Mouse (Mus musculus) right cerebral cortex, postnatal 14 days (tissue): ENCODE measurements at regions not wholly inside any gene's neighbourhood (a gene's known extent, or its start where the extent isn't known, plus 50 kb on each side); places are given as distances from the start of the nearest gene placed in this dataset.
A peak's percentile ranks its signal among the peaks of the same experiment; 100 is the strongest.
"Not testable (repeated sequence)": the region's sequence is repeated elsewhere in the genome, so short reads cannot be mapped to it uniquely, and the experiment has no call there.

ENCODE experiments used
- DNase-seq: peaks from one replicate; pipeline ENCODE4 v3.0.0; 2022

GRCm38 (mm10) chr1:105900158-105900557 lies 90.0 kb upstream of the Zcchc2 start:
- no peak for DNase-seq

GRCm38 (mm10) chr1:105900920-105901319 lies 89.3 kb upstream of the Zcchc2 start:
- DNase-seq, result no peak

DNA sequence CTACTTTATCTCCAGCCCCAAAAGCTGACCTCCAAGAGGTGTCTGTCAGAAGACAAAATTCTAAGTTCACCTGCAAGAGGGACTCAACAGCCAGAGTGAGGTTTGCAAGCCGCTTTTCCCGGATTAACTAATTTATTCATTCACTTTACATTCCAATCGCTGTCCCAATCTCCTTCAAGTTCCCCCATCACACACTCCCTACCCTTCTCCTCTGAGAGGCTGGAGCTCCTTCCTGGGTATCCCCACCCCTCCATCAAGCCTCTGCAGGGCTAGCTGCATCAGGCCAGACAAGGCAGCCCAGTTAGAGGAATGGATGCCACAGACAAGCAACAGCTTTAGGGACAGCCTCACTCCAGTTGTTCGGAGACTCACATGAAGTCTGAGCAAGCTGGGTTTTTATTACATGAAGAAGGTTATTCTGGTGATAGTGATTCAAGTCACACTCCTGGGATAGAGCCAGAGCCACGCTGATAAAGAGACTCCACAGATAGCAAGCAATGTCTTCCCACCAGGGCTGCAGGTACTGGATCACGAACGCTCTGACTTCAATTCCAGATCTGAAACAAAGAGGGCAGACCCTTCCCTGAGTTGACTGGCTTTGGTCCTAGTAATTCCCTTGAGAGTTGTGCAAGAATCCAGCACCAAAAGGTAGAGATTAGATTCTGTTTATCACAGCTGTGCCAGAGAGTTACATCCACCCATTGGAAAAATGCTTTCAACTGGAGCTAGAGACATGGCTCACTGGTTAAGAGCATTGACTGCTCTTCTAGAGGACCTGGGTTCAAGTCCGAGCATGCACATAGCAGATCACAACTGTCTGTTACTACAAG lies 86.7 kb upstream of the Zcchc2 start:
- no peak for DNase-seq

DNA sequence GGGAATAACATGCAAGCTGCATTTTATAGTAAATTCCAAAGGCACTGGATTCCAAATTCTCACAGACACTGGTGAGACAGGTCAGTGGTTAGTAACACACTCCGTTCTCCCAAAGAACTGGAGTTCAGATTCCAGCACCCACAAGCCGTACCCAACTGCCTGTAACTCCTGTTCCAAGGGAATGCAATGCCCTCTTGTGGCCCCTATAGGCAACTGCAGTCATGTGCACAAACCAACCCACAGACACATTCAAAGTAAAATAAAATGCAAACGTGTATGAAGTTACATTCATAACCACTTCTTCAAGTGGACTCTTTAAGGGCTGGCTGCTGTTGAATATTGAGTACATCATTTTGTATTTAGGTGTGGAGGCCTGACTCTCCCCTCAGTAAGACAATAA lies 85.5 kb upstream of the Zcchc2 start:
- no peak for DNase-seq

DNA sequence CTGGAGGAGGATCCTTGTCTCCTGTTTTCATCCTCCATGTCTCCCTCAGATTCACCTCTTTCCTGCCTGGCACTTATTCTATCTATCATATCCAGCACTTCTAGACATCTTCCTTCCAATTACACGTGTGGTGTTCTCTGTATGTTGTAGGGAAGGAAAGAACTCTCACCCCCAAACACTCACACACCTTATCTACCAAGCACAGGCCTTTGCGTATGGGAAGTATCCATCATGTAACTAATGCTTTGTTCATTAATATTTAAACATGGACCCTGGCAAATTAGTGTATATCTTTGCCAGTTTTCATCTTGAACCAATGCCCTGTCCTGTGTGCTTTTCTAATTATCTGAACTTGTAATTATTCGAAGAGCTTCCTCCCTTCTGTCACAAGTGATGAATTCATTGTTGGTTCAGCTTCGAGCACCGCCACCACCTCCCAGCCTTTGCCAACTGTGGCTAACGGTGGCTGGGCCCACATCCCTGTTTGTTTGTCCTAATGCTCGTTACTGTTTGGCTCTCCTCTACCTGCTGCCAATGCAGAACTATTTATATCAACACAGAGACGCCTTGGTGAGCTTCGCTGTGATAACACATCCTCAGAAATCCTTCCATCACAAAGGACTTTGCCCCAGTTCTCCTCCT lies 84.3 kb upstream of the Zcchc2 start:
- DNase-seq, result no peak

DNA sequence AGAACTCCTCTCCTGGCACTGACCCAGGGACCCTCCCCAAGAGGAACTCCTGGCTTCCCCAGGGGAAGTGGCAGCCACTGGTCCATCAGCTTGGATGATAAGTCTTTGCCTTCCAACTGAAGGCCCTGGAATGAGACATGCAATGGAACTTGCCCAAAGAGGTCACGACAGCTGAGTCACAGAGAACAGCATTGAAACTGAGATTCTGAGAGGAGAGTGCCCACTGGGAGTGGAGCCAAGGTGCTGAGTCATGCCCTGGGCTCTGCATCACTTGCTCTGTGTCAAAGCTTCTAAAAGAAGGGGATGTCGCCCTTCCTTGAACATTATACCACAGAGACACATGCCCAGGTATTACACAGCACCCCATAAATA lies 83.8 kb upstream of the Zcchc2 start:
- peak; percentile 33 for DNase-seq

- peak; percentile 44 for DNase-seq
Measured at GRCm38 (mm10) chr1:105908029-105908876, 82.0 kb upstream of the Zcchc2 start.

- DNase-seq, result no peak
Measured at GRCm38 (mm10) chr1:105909121-105909520, 81.1 kb upstream of the Zcchc2 start.

DNA sequence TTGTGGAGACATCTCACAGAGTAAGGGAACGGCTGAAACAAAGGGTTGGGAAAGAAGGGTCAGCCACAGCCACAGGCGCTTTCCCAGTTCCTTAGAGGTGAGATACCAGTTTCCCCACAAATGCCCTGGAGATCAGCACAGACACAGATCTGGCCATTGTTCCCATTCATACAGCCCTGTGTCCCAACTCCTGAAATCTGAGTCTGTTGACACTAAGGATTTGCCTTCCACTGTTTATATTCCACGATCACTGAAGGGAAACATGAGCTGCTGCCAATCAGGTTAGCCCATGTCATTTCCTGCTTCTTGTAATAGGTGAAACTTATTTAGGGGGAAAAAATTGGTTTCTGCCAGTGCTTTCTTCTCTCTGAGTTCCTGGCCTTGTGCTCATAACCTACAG lies 78.5 kb upstream of the Zcchc2 start:
- DNase-seq, result no peak

GRCm38 (mm10) chr1:105921842-105922241 lies 68.4 kb upstream of the Zcchc2 start:
- DNase-seq, result no peak

DNA sequence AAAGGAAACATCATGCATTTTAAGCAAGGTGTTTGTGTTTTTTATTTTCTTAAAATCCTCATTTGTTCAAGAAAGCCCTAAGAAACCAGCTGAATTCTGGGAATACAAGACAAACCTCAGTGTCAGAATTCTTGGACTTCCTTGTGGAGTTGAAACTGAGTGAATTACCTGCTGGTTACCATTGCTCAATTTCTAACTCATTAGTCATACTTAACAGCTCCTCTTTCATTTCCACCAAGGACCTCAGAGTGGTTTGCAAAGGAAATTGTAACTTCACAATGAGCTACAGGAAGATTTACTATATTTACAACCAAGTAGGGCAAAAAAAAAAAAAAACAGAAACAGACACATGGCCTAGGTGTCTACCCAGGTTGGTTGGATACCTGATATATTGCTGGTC lies 67.6 kb upstream of the Zcchc2 start:
- DNase-seq, result no peak

GRCm38 (mm10) chr1:105923001-105923400 lies 67.2 kb upstream of the Zcchc2 start:
- no peak for DNase-seq

DNA sequence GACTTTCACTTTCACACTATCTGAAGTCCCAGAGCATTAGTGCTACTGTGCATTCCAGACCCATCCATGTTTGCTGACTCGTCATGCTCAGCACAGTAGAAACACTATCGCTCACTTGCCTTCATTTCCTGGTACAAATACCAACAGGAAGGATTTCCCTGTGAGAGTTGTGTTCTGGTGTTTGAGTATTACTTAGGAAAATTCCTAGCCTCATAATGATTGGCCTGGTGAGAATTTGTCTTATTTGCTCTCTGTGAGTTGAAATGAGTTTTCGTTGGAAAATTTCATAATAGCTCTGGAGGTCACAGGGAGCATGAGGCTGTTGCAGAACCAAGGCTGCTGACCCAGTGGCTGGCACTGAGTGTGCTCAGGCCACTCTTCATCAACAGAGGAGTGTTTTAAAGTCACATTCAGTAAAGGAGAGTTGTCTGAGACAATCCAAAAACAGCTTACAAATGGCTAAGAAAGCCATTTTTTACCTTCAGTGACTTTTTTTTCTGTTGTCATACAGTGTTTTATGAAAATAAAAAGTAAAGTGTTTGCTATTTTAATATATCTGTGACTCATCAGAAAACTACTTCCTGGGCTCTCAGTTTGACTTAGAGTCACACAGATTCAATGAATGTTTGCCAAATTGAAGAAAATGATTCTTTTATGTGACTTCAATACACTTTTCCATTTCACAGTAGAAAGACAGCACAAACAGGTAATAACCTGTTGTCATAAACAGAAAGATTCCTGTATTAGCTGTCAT lies 64.4 kb upstream of the Zcchc2 start:
- no peak for DNase-seq

- DNase-seq, result no peak
Measured at GRCm38 (mm10) chr1:105926871-105927270, 63.3 kb upstream of the Zcchc2 start.

DNA sequence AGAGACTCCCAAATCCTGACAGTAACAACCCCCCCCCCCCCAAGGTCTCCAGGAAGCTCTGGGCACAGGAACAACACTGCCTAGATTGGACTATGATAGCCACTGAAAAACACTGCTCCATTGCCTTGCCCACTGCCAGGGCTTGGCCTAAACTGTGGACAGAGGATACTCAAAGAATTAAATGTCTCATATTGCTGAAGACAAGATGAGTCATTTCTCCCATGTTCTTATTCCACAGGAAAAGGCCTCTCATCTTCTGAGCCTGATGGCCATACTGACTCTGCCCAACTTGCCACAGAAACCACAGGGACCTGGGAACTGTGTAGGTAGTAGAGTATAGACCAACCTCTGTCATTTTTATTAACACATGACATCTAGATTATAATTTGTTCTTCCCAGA lies 59.4 kb upstream of the Zcchc2 start:
- no peak for DNase-seq

- DNase-seq, result not testable (repeated sequence)
Measured at GRCm38 (mm10) chr1:105934171-105934570, 56.0 kb upstream of the Zcchc2 start.
